Mouse (Mus musculus) mesoderm, embryonic 11.5 days (tissue): ENCODE results near the gene Ccdc85c.
A peak's percentile ranks its signal among the peaks of the same experiment; 100 is the strongest.

Experiments used
- DNase-seq: peaks from one replicate; pipeline ENCODE4 v3.0.0-alpha.2; 2012; ENCODE audit warnings: low read depth, low spot score

The Ccdc85c gene

GRCm38 (mm10) chr12:108297033-108297432 lies 21.8 kb upstream of the Ccdc85c start:
- no peak for DNase-seq

GRCm38 (mm10) chr12:108294620-108295019 lies 19.4 kb upstream of the Ccdc85c start:
- no peak for DNase-seq

- DNase-seq, result peak; percentile 82
Observed at GRCm38 (mm10) chr12:108292957-108293356, 17.7 kb upstream of the Ccdc85c start.

GRCm38 (mm10) chr12:108292419-108292818 lies 17.2 kb upstream of the Ccdc85c start:
- peak; percentile 79 for DNase-seq

GRCm38 (mm10) chr12:108288127-108288880 lies 13.1 kb upstream of the Ccdc85c start:
- no peak for DNase-seq

- DNase-seq, result no peak
Observed at GRCm38 (mm10) chr12:108287011-108287410, 11.8 kb upstream of the Ccdc85c start.

- no peak for DNase-seq
Observed at GRCm38 (mm10) chr12:108286381-108286780, 11.2 kb upstream of the Ccdc85c start.

- no peak for DNase-seq
Observed at GRCm38 (mm10) chr12:108285225-108286011, 10.2 kb upstream of the Ccdc85c start.

- DNase-seq, result peak; percentile 52
Observed at GRCm38 (mm10) chr12:108284455-108285224, 9.4 kb upstream of the Ccdc85c start.

GRCm38 (mm10) chr12:108278221-108278918 lies 3.1 kb upstream of the Ccdc85c start:
- DNase-seq, result no peak

- peak; percentile 66 for DNase-seq
Observed at GRCm38 (mm10) chr12:108277341-108277841, 2.2 kb upstream of the Ccdc85c start.

GRCm38 (mm10) chr12:108275920-108276822 lies 946 bp upstream of the Ccdc85c start:
- peak; percentile 69 for DNase-seq

GRCm38 (mm10) chr12:108275508-108275890 lies 274 bp upstream of the Ccdc85c start:
- DNase-seq, result peak; percentile 98

- DNase-seq, result no peak
Observed at GRCm38 (mm10) chr12:108274313-108274595, 971 bp downstream of the Ccdc85c start.

- DNase-seq, result no peak
Observed at GRCm38 (mm10) chr12:108273466-108274312, 1.5 kb downstream of the Ccdc85c start.

- no peak for DNase-seq
Observed at GRCm38 (mm10) chr12:108272143-108272635, 3.0 kb downstream of the Ccdc85c start.

- no peak for DNase-seq
Observed at GRCm38 (mm10) chr12:108271351-108272142, 3.7 kb downstream of the Ccdc85c start.

- DNase-seq, result no peak
Observed at GRCm38 (mm10) chr12:108270240-108270919, 4.8 kb downstream of the Ccdc85c start.
